In the genomic region with DNA sequence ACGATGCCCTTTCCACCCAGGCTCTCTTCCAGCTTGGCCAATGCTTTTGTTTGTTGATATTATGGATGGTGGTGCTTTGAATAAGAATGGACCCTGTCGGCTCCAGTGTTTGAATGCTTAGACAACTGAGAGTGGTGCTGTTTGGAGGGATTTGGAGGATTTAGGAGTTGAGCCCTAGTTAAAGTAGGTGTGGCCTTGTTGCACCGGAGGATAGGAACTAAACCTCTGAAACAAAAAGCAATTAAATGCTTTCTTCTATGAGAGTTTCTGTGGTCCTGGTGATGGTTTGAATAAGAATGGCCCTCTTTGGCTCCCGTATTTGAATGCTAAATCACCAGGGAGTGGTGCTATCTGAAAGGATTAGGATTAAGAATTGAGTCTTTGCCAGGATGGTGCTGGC, we compare ENCODE assay signal across 24 mouse cellular contexts. TPM values are rescaled to one million over a fixed set of nuclear protein-coding genes. Genes with fewer than 3 reads are reported as not detected.
DNase-seq lines count a peak whose midpoint lies in the region; ATAC-seq and TF ChIP-seq lines count a peak whose summit lies in the region.
"Had no signal": no experiment of that assay in that cellular context is flagged by ENCODE, and none has a peak within 500 bp of the region (broad histone marks: within the 10 kb centered on the region; RNA-seq: fewer than 3 reads in every experiment).

No protein-coding gene starts in this region.

- H3K9me3 ChIP-seq in midbrain, embryonic 11.5 days (ENCODE audit: control insufficient read depth, low read length), result no peaks in the 10 kb centered on the region
- no peaks in the 10 kb centered on the region for H3K9me3 ChIP-seq in midbrain, postnatal 0 days (ENCODE audit: low read length)
- H3K9me3 ChIP-seq in ES-E14 (ENCODE audit: control insufficient read depth, insufficient read depth, low read depth, low read length), result no peaks in the 10 kb centered on the region
- H3K9me3 ChIP-seq: embryonic facial prominence, embryonic 13.5 days; embryonic facial prominence, embryonic 15.5 days; forebrain, embryonic 10.5 days; forebrain, embryonic 13.5 days had no signal

- no peak for ATAC-seq in midbrain, embryonic 11.5 days (ENCODE audit: low FRiP score)
- ATAC-seq in midbrain, postnatal 0 days (ENCODE audit: low FRiP score), result no peak
- ATAC-seq: activated CD4-positive, CD25-positive, alpha-beta regulatory T cell, adult 4 months; forebrain, embryonic 13.5 days; forebrain, embryonic 16.5 days had no signal

- in situ Hi-C loops in ES-E14 (cut with MboI; ENCODE audit: low sequenced_read_pairs in 2 of 2, unreplicated experiment in 2 of 2), result no loop called here

- no peak overlapping the region for H3K27ac ChIP-seq in midbrain, embryonic 11.5 days (ENCODE audit: low read depth, low read length)
- no peak overlapping the region for H3K27ac ChIP-seq in midbrain, postnatal 0 days (ENCODE audit: low read depth, low read length)
- H3K27ac ChIP-seq in ES-E14 (ENCODE audit: insufficient read depth, low read depth, low read length, poor library complexity, severe bottlenecking), result no peak overlapping the region; the same call in 1 of the 2 replicates
- H3K27ac ChIP-seq: embryonic facial prominence, embryonic 13.5 days; embryonic facial prominence, embryonic 15.5 days; forebrain, embryonic 10.5 days; forebrain, embryonic 13.5 days had no signal

- H3K4me1 ChIP-seq in midbrain, embryonic 11.5 days (ENCODE audit: control insufficient read depth, insufficient read depth, low read length), result peaks cover 5% of the 10 kb centered on the region
- H3K4me1 ChIP-seq in midbrain, postnatal 0 days (ENCODE audit: insufficient read depth, low read length), result no peaks in the 10 kb centered on the region; the same call in 1 of the 2 replicates
- peaks cover 9 to 14% of the 10 kb centered on the region in 2 experiments for H3K4me1 ChIP-seq in ES-E14 (ENCODE audit: control insufficient read depth in 2 of 2, insufficient read depth in 2 of 2, low read length in 2 of 2, poor library complexity in 1 of 2)

- TF ChIP-seq CTCF in midbrain, postnatal 0 days (IDR thresholded peaks at IDR 0.05), result no peak
- TF ChIP-seq CTCF in brain, embryonic 14.5 days (IDR thresholded peaks at IDR 0.05; ENCODE audit: borderline replicate concordance, extremely low read depth, insufficient read depth, insufficient read length), result no peak

- TF ChIP-seq POLR2A in brain, embryonic 14.5 days (IDR thresholded peaks at IDR 0.05; ENCODE audit: borderline replicate concordance, extremely low read depth, insufficient read depth, insufficient read length, poor library complexity, severe bottlenecking), result no peak

- H3K27me3 ChIP-seq in midbrain, embryonic 11.5 days (ENCODE audit: control insufficient read depth, insufficient read depth, low read length), result no peaks in the 10 kb centered on the region
- no peaks in the 10 kb centered on the region for H3K27me3 ChIP-seq in midbrain, postnatal 0 days (ENCODE audit: insufficient read depth, low read length)
- H3K27me3 ChIP-seq: embryonic facial prominence, embryonic 13.5 days; embryonic facial prominence, embryonic 15.5 days had no signal

- no peak overlapping the region for H3K4me3 ChIP-seq in midbrain, embryonic 11.5 days (ENCODE audit: low read depth, low read length)
- H3K4me3 ChIP-seq in midbrain, postnatal 0 days (ENCODE audit: low read depth, low read length), result no peak overlapping the region
- H3K4me3 ChIP-seq in ES-E14 (ENCODE audit: insufficient read depth in 1 of 2, low read depth in 1 of 2, low read length in 2 of 2, poor library complexity in 1 of 2, severe bottlenecking in 1 of 2), result no peak overlapping the region
- H3K4me3 ChIP-seq: embryonic facial prominence, embryonic 13.5 days; embryonic facial prominence, embryonic 15.5 days; erythroblast, embryonic 14.5 days; forebrain, embryonic 10.5 days; forebrain, embryonic 13.5 days had no signal

- H3K9ac ChIP-seq in midbrain, embryonic 11.5 days (ENCODE audit: low read length), result no peak overlapping the region
- H3K9ac ChIP-seq in midbrain, postnatal 0 days (replicated peaks; ENCODE audit: low read length, poor library complexity, severe bottlenecking), result no peak overlapping the region
- H3K9ac ChIP-seq in ES-E14 (ENCODE audit: insufficient read depth, low read depth, low read length, poor library complexity, severe bottlenecking), result no peak overlapping the region
- H3K9ac ChIP-seq: embryonic facial prominence, embryonic 13.5 days; embryonic facial prominence, embryonic 15.5 days; forebrain, embryonic 13.5 days had no signal

- no peak overlapping the region for H3K4me2 ChIP-seq in midbrain, embryonic 11.5 days
- H3K4me2 ChIP-seq in midbrain, postnatal 0 days (ENCODE audit: low read depth, low read length, poor library complexity, severe bottlenecking), result no peak overlapping the region
- H3K4me2 ChIP-seq: embryonic facial prominence, embryonic 13.5 days; embryonic facial prominence, embryonic 15.5 days; forebrain, embryonic 13.5 days had no signal

- DNase-seq in midbrain, embryonic 11.5 days (ENCODE audit: low spot score, missing footprints), result peak; percentile 85
- DNase-seq in midbrain, postnatal 0 days (ENCODE audit: low spot score), result no peak
- peak; percentile 81 for DNase-seq in ES-E14 (ENCODE audit: low read depth, low spot score)
- DNase-seq in WW6 (ENCODE audit: low read depth, low spot score), result peak; percentile 50
- DNase-seq in brain, embryonic 14.5 days (ENCODE audit: low read depth), result peak; percentile 50
- no peak for DNase-seq in right cerebral cortex, postnatal 4 days
- no peak for DNase-seq in cerebellum, postnatal 4 days (ENCODE audit: low spot score in 2 of 2)
- DNase-seq in testis, postnatal 10 days (ENCODE audit: low spot score), result no peak
- DNase-seq: adrenal gland, adult 8-10 months; adrenal gland, postnatal 14 days; cerebellum, adult 11-12 months; cerebellum, adult 2 months; cerebellum, adult 9-10 months; cerebellum, postnatal 10 days; cerebellum, postnatal 25 days; embryo, embryonic 11 days had no signal

- WGBS in midbrain, embryonic 11.5 days, result 16% methylated on average over 4 of the region's 4 CpGs
- WGBS in midbrain, postnatal 0 days, result 16% methylated on average over 4 of the region's 4 CpGs

- no peaks in the 10 kb centered on the region for H3K36me3 ChIP-seq in midbrain, embryonic 11.5 days (ENCODE audit: control insufficient read depth, insufficient read depth, low read length)
- H3K36me3 ChIP-seq in midbrain, postnatal 0 days (ENCODE audit: insufficient read depth, low read length), result no peaks in the 10 kb centered on the region
- no peaks in the 10 kb centered on the region for H3K36me3 ChIP-seq in ES-E14 (ENCODE audit: control insufficient read depth, insufficient read depth, low read length, poor library complexity, severe bottlenecking)
- H3K36me3 ChIP-seq: embryonic facial prominence, embryonic 13.5 days; embryonic facial prominence, embryonic 15.5 days; forebrain, embryonic 10.5 days had no signal

TF ChIP-seq in ES-E14, 5 proteins besides CTCF, POLR2A, EP300 and RAD21:
- TF ChIP-seq MAFK (IDR thresholded peaks at IDR 0.05; ENCODE audit: insufficient read depth, low read depth, low read length) (no peak), ZC3H11A (IDR thresholded peaks at IDR 0.05; ENCODE audit: borderline replicate concordance, low read depth, low read length) (no peak), ZNF384 (IDR thresholded peaks at IDR 0.05; ENCODE audit: low read depth, low read length) (no peak), HCFC1 (IDR thresholded peaks at IDR 0.05; ENCODE audit: borderline replicate concordance, insufficient read depth, low read length) (0 out of 2 replicates have a peak, but pooled peaks have one; percentile 10), CHD2 (IDR thresholded peaks at IDR 0.05; ENCODE audit: low read depth, low read length) (no peak)

RNA-seq across cellular contexts. Expression of a gene that starts 3.5 kb away (rescaled TPM):
- polyA plus RNA-seq in midbrain, embryonic 11.5 days (2014; fragmentation: Nextera tagmentation; extraction: Ambion mirVana), result 2.9 and 3.0 TPM in 2 replicates
- total RNA-seq in midbrain, postnatal 0 days (2014; rRNA removed), result 47.4 and 64.1 TPM in 2 replicates
- polyA plus RNA-seq in midbrain, postnatal 0 days (2015; fragmentation: Nextera tagmentation; extraction: Ambion mirVana), result 4.0 and 5.0 TPM in 2 replicates
- 16.8 and 23.7 TPM in 2 replicates for total RNA-seq in ES-E14 (2012; rRNA removed)
- polyA plus RNA-seq in brain, embryonic 14.5 days (2012; rRNA removed), result 10.6 and 18.0 TPM in 2 replicates
- total RNA-seq: MEL had no signal

Comparison
In these comparisons a context has a peak if more than half of its experiments do, and no peak if none do; other contexts are left out.
1. DNase-seq: peak in midbrain, embryonic 11.5 days (single experiment), ES-E14 (single experiment), WW6 (single experiment) and brain, embryonic 14.5 days (single experiment); none in midbrain, postnatal 0 days (single experiment), right cerebral cortex, postnatal 4 days (single experiment), cerebellum, postnatal 4 days (0 of 2) and testis, postnatal 10 days (single experiment).